Mouse (Mus musculus) CH12.LX (cell line): ENCODE results near the gene Qpctl.

Source experiments
- BHLHE40 ChIP-seq: IDR thresholded peaks from 2 replicates; pipeline ENCODE4 v1.6.1; 2011; ENCODE audit warnings: mild to moderate bottlenecking, low read depth, low read length, improper control_type of control experiment
- CTCF ChIP-seq, 2 experiments: IDR thresholded peaks in 1 of 2; conservative IDR thresholded peaks in 1 of 2; 2 replicates each; pipeline ENCODE4 v1.5.1; 2011 to 2012; ENCODE audit warnings: low read depth in 2 of 2, low read length in 2 of 2, improper control_type of control experiment in 1 of 2, inconsistent platforms in 1 of 2, mild to moderate bottlenecking in 1 of 2, moderate library complexity in 1 of 2
- EP300 ChIP-seq: IDR thresholded peaks from 2 replicates; pipeline ENCODE4 v1.6.1; 2011; ENCODE audit warnings: low read length, improper control_type of control experiment
- HCFC1 ChIP-seq: IDR thresholded peaks from 2 replicates; pipeline ENCODE4 v1.6.1; 2012; ENCODE audit warnings: low read depth, mild to moderate bottlenecking, inconsistent platforms, low read length, improper control_type of control experiment
- MAFK ChIP-seq: IDR thresholded peaks from 2 replicates; pipeline ENCODE4 v1.6.1; 2011; ENCODE audit warnings: low read length, improper control_type of control experiment; ENCODE audit not compliant: insufficient replicate concordance
- POLR2A ChIP-seq: IDR thresholded peaks from 2 replicates; pipeline ENCODE4 v1.6.1; 2011; ENCODE audit warnings: low read depth, mild to moderate bottlenecking, improper control_type of control experiment, low read length
- RAD21 ChIP-seq: IDR thresholded peaks from 2 replicates; pipeline ENCODE4 v1.6.1; 2011; ENCODE audit warnings: low read depth, mild to moderate bottlenecking, low read length, improper control_type of control experiment, moderate library complexity
- TCF12 ChIP-seq: IDR thresholded peaks from 2 replicates; pipeline ENCODE4 v1.6.1; 2014; ENCODE audit warnings: low read depth, mild to moderate bottlenecking, inconsistent platforms, low read length, improper control_type of control experiment
- ZNF384 ChIP-seq: IDR thresholded peaks from 2 replicates; pipeline ENCODE4 v1.6.1; 2012; ENCODE audit warnings: low read depth, low read length, improper control_type of control experiment, inconsistent platforms

- peak; percentile 91 for TF ChIP-seq BHLHE40
- TF ChIP-seq POLR2A = no peak
- no peak for TF ChIP-seq CTCF (conservative IDR thresholded peaks at IDR 0.05 in 1 of 2, IDR thresholded peaks at IDR 0.05 in 1 of 2; ENCODE audit: low read depth in 2 of 2, low read length in 2 of 2)
- TF ChIP-seq HCFC1 = no peak
- no peak for TF ChIP-seq TCF12
- TF ChIP-seq EP300 = no peak
- TF ChIP-seq ZNF384 = no peak
- no peak for TF ChIP-seq MAFK
- no peak for TF ChIP-seq RAD21
Measured at GRCm38 (mm10) chr7:19104486-19104885, 44.6 kb downstream of the Qpctl start.
